Mouse (Mus musculus) natural killer cell, adult 2 months (primary cell): ENCODE results near the gene Gns.

Experiments used
- DNase-seq, 2 experiments: peaks; one replicate each; pipeline ENCODE4 v3.0.0; 2022; ENCODE audit warnings: low spot score in 2 of 2

Gene Gns

GRCm38 (mm10) chr10:121429981-121430682 is 65.2 kb downstream of the Gns start:
- no peak for DNase-seq

DNA sequence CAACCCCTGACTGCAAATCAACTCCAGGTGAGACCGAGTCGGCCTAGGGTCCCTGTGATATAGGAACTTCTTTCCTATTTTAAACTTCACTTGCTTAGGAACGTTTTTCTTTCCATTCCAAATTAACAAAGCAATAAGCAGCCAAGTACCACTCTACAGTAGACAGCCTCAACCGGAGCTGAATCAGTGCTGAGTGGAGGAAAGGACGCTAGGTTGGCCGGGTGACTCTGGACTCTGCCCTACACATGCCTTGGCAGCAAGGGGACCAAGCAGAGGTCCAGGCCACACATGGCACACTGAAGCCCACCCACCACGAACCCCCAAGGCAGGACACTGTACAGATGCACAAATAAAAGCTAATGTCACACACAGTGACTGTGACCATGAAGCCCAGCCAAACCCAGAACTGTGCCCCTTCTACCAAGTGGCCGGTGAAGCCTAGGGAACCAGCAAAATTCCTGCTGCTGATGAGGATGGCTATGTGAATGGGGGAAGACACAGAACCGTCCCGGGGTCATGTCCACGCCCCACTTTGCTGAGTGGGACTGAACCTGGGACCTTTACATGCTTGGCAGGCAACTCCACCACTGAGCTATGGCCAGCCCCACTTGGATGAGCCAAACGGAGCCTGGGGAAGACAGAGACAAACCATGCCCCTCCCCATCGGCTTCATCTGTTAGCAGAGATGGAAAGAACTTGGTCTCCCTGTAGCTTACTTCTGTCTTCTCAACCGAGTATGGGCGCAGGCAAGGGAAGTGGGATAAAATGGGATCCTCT is 66.1 kb downstream of the Gns start:
- DNase-seq: no peak

DNA sequence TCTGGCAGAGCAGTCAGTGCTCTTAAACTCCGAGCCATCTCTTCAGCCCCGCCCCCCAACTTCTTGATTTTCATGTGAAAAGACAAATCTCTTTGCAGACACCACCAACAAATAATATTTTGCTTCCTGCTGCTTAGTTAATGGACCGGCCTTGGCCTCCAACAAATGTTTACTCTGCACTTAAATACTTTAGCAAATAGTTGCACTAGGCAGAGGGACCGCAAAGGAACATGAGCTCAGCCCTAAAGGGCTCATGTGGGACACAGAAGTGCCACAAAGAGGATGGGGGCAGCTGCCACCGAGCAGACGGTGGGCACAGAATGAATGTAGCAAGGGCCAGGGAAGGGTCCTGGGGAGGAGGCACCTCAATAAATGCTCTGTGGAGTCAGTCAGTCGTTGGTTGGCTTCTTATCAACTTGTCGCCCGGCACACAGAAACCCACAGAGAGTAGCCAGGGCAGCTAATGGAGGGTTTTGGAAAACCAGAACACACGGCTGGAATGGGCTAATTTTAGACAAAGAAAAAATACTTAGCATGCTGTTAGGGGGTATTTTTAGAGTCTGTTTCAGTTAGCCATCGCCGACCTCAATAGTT is 67.2 kb downstream of the Gns start:
- no peak for DNase-seq

DNA sequence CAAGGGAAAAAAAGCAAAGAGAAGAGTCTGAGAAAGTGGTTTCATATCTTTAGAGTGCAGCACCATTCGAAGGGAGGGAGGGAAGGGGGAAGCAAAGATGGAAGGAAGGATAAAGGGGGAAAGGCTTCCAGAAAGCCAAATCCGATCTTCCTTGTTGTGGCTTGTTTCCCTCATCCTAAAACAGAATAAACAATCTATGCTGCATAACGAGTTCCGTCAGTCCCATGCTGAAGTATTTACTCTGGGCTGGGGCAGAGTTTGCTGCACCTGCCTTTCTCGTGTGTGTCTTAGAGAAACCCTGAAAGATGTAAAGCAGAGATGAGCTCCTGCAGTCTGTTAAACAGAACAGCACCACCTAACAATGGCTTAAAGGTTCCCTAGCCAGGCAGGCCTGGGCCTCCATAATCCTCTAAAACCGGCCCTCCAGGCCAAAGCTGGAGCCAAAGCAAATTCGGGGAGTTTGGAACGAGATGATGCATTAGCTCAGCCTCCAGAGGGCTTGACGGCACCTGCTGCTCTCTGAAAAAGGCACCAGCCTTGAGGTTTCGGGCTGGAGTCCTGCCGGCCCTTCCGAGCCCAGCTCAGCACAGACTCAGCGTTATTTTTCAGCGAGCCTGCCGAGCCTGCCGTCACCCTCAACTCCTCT is 67.9 kb downstream of the Gns start:
- DNase-seq: no peak

DNA sequence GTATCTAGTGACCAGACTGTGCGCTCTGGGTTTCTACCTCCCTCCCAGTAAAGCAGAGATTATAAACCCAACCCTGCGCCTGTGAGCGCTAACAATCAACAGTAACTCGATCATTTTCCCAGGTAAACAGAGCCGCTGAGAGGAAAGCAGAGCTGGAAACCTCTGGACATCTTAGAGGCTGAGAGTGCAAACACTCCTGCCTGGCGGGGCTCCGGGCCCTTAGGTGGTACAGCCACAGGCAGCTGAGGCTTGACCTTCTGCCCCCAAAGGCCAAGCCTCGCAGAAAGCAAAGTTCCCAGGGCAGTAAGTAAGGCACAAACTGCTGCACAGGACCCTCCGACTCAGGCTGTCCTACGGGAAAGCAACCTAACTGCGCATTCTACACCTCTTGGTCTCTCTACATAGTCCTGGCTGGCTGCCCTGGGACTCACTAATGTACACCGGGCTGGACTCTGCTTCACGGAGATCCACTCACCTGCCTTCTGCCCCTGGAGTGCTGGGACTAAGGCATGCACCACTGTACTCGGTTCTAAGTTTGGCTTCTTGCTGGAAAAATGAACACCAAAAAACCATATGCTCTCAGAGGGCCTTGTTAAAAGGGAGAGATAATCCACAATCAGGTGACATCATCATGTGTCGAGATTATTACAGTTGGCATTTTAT is 69.7 kb downstream of the Gns start:
- DNase-seq: no peak

DNA sequence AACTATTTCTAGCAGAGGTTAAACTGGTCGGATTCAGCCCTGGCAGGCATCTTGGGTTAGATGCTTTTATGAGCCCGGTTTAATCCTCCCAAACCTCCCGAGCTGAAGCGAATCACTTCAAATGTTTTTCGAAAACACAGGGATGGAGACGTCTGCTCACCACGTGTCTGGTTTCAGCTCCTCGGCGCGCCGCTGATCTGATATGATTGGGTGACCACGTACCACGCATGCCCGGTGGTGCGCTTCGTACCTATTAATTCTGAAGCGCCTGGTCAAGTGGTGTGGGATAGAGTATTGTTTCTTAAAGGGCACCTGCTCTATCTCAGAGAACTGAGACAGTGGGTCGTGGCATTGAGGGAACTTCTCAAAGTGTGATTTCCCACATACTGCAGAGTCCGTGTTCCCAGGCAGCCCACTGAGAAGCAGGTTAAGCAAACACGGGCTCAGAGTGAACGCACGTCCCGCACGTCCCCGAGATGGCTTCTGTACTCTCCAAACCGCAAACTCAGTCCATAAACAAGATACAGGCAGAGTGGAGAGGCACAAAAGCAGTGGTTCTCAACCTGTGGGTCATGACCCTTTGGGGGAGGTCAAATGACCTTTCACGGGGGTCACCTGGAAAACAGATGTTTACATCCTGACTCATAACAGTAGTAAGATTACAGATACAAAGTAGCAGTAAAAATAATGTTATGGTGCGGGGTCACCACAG is 70.8 kb downstream of the Gns start:
- DNase-seq: peak in 1 of 2 experiments; percentile 6

GRCm38 (mm10) chr10:121436258-121436645 is 71.4 kb downstream of the Gns start:
- no peak for DNase-seq

DNA sequence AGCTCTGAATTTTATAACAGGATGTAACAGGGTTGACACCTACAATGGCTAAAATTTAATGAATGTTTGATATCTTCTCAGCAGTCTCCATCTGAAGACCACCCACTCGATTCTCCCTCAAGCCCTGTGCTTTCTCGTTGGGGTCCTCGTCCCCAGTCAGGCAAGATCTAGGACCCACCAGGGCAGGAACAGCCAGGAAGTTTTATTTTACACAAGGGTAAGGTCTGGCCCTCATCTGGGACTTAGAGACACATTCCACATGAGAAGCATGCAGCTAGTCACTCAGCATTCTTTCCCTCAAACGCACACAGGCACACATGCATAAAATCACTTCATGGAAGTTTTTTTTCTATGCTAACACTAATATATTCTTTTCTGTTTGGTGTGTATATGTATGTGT is 71.8 kb downstream of the Gns start:
- no peak for DNase-seq

- no peak for DNase-seq
Measured at GRCm38 (mm10) chr10:121438109-121438508, 73.2 kb downstream of the Gns start.

GRCm38 (mm10) chr10:121439310-121439731 is 74.4 kb downstream of the Gns start:
- no peak for DNase-seq

- DNase-seq: no peak
Measured at GRCm38 (mm10) chr10:121443791-121444190, 78.9 kb downstream of the Gns start.

- no peak for DNase-seq
Measured at GRCm38 (mm10) chr10:121444198-121444597, 79.3 kb downstream of the Gns start.

GRCm38 (mm10) chr10:121445808-121446207 is 80.9 kb downstream of the Gns start:
- DNase-seq: no peak
